Mouse (Mus musculus): Measurements from ENCODE around the gene Larp1. TPM values are rescaled to one million over a fixed set of nuclear protein-coding genes. Genes with fewer than 3 reads are reported as not detected.
A peak's percentile ranks its signal among the peaks of the same experiment; 100 is the strongest.

Larp1 gene
- polyA plus RNA-seq, 1 experiment from 2014 or later: 25.2 TPM

DNA sequence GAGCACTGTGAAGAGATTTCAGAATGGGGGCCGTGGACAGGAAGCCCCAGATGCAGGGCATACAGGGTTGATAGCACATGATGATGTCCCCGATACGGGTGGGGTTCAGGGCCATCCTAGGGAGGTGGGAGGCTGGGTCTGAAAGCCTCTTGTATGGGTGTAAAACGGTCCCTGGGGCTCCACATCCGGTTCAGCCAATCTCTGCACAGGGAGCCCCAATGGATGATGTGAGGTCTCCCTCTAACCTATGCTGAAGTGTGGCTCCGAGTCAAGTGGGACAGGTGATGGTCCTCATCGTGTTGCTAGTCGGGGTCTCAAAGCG is 35.0 kb upstream of the Larp1 start:
- H3K4me2 ChIP-seq (ENCODE audit: low read length): no peak overlapping the region
- 50% methylated on average over 9 of the region's 9 CpGs for WGBS

DNA sequence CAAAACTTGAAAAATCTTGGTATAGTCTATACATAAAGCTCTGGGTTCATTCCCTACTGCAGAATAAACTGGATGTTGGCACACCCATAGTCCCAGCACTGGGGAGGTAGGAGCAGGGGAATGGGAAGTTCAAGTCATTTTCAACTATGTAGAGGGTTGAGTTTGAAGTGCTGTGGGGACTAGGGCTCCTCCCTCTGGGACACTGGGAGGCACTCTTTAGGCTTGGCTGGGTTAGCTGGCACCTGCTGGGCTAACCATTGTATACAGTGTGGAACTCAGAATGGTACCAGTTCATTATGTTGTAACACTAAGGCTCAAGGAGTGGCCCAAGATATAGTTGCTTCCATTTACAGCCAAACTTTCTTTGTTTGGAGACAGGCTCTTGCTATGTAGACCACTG is 33.0 kb upstream of the Larp1 start:
- Histone ChIP-seq H3K4me3 (ENCODE audit: low read depth, low read length) (no peak overlapping the region), H3K27me3 (replicated peaks; ENCODE audit: control insufficient read depth, insufficient read depth, low read length) (no peaks in the 10 kb centered on the region), H3K4me1 (replicated peaks; ENCODE audit: control insufficient read depth, insufficient read depth, low read length) (no peaks in the 10 kb centered on the region), H3K9ac (ENCODE audit: low read length) (no peak overlapping the region), H3K36me3 (ENCODE audit: control insufficient read depth, insufficient read depth, low read length) (no peaks in the 10 kb centered on the region), H3K4me2 (ENCODE audit: low read length) (no peak overlapping the region), H3K27ac (ENCODE audit: low read depth) (no peak overlapping the region), H3K9me3 (ENCODE audit: control insufficient read depth, low read length) (no peaks in the 10 kb centered on the region)
- DNase-seq (ENCODE audit: low spot score) (no peak), ATAC-seq (replicated peaks; ENCODE audit: low FRiP score, low TSS enrichment, low read depth) (no peak)

More for the DNA sequence above, 35.0 kb upstream of the Larp1 start:
- ATAC-seq (replicated peaks; ENCODE audit: low FRiP score, low TSS enrichment, low read depth) (no peak), DNase-seq (ENCODE audit: low spot score) (no peak)
- Histone ChIP-seq H3K27ac (ENCODE audit: low read depth) (no peak overlapping the region), H3K27me3 (replicated peaks; ENCODE audit: control insufficient read depth, insufficient read depth, low read length) (no peaks in the 10 kb centered on the region), H3K36me3 (ENCODE audit: control insufficient read depth, insufficient read depth, low read length) (no peaks in the 10 kb centered on the region), H3K9ac (ENCODE audit: low read length) (no peak overlapping the region), H3K4me3 (ENCODE audit: low read depth, low read length) (no peak overlapping the region), H3K9me3 (ENCODE audit: control insufficient read depth, low read length) (no peaks in the 10 kb centered on the region), H3K4me1 (replicated peaks; ENCODE audit: control insufficient read depth, insufficient read depth, low read length) (0 out of 2 replicates have a peak, but pooled peaks cover 3% of the 10 kb centered on the region)

DNA sequence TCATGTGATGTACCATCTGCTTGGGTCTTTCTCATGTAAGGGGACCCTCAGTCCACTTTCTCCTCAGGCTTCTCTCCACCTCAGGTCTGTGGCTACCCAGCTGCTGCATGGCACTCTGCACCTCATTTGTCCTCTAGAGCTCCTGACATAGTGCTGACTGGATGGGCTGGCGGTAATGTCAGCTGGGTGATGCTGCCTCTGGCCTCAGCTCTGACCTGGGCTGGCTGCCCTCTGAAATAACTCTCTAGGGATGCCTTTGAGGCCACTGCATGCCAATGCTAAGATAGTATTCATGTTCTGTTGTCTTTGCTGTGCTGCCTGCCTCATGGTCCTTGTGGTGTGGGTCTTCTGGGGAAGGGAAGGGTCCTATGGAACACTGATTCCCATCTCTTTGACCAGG is 31.2 kb upstream of the Larp1 start:
- Histone ChIP-seq H3K4me1 (replicated peaks; ENCODE audit: control insufficient read depth, insufficient read depth, low read length) (no peaks in the 10 kb centered on the region), H3K27ac (ENCODE audit: low read depth) (no peak overlapping the region), H3K4me2 (ENCODE audit: low read length) (no peak overlapping the region), H3K9me3 (ENCODE audit: control insufficient read depth, low read length) (no peaks in the 10 kb centered on the region), H3K36me3 (ENCODE audit: control insufficient read depth, insufficient read depth, low read length) (no peaks in the 10 kb centered on the region), H3K4me3 (ENCODE audit: low read depth, low read length) (no peak overlapping the region), H3K9ac (ENCODE audit: low read length) (no peak overlapping the region), H3K27me3 (replicated peaks; ENCODE audit: control insufficient read depth, insufficient read depth, low read length) (no peaks in the 10 kb centered on the region)
- ATAC-seq (replicated peaks; ENCODE audit: low FRiP score, low TSS enrichment, low read depth) (no peak), DNase-seq (ENCODE audit: low spot score) (no peak)
- 70% methylated on average over 1 of the region's 1 CpGs for WGBS

- no peak overlapping the region for H3K9ac ChIP-seq (ENCODE audit: low read length)
These were observed 29.2 kb upstream of the Larp1 start for GRCm38 (mm10) chr11:57979621-57980020.

DNA sequence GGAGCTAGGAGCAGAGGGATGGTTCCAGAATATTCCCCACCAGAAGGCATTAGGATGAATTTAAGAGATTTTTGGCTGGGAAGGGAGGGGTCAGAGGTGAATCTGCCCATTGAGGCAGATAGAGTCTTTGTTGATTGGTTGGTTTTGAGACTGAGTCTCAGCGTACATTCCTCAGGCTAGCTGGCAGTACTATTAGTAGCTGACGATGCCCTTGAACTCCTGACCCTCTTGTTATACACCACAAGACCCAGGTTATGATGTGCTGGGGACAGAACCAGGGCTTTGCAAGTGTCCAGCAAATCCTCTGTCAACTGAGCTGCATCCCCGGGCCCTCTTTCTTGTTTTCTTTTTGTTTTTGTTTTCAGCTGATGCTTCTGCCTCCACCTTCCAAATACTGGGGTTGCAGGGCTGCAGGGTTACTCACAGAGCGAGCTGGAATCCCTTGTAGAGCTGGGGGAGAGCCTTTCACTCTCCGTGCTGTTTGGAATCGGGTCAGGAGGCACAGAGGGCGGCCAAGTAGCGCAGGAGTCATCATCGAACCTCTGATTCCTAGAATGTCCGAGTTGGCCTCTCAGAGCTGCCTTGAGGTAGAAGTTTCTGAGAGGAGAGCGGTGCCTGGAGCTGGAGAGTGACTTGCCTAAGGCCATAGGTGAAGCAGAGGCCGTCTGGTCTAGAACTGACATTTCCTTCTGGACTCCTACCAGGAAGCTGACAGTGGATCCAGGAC is 27.6 kb upstream of the Larp1 start:
- no peak for ATAC-seq (replicated peaks; ENCODE audit: low FRiP score, low TSS enrichment, low read depth)
- Histone ChIP-seq H3K4me1 (replicated peaks; ENCODE audit: control insufficient read depth, insufficient read depth, low read length) (0 out of 2 replicates have a peak, but pooled peaks cover 5% of the 10 kb centered on the region), H3K4me3 (ENCODE audit: low read depth, low read length) (no peak overlapping the region), H3K9me3 (ENCODE audit: control insufficient read depth, low read length) (no peaks in the 10 kb centered on the region), H3K4me2 (ENCODE audit: low read length) (no peak overlapping the region), H3K9ac (ENCODE audit: low read length) (no peak overlapping the region), H3K36me3 (ENCODE audit: control insufficient read depth, insufficient read depth, low read length) (no peaks in the 10 kb centered on the region), H3K27me3 (replicated peaks; ENCODE audit: control insufficient read depth, insufficient read depth, low read length) (no peaks in the 10 kb centered on the region), H3K27ac (ENCODE audit: low read depth) (no peak overlapping the region)
- WGBS: 86% methylated on average over 12 of the region's 12 CpGs
- no peak for DNase-seq (ENCODE audit: low spot score)

More at GRCm38 (mm10) chr11:57979621-57980020, 29.2 kb upstream of the Larp1 start:
- Histone ChIP-seq H3K36me3 (ENCODE audit: control insufficient read depth, insufficient read depth, low read length) (no peaks in the 10 kb centered on the region), H3K27ac (ENCODE audit: low read depth) (no peak overlapping the region), H3K9me3 (ENCODE audit: control insufficient read depth, low read length) (no peaks in the 10 kb centered on the region), H3K27me3 (replicated peaks; ENCODE audit: control insufficient read depth, insufficient read depth, low read length) (no peaks in the 10 kb centered on the region), H3K4me1 (replicated peaks; ENCODE audit: control insufficient read depth, insufficient read depth, low read length) (0 out of 2 replicates have a peak, but pooled peaks cover 5% of the 10 kb centered on the region), H3K4me3 (ENCODE audit: low read depth, low read length) (no peak overlapping the region), H3K4me2 (ENCODE audit: low read length) (no peak overlapping the region)
- WGBS: 92% methylated on average over 6 of the region's 6 CpGs
- ATAC-seq (replicated peaks; ENCODE audit: low FRiP score, low TSS enrichment, low read depth): no peak
- no peak for DNase-seq (ENCODE audit: low spot score)

DNA sequence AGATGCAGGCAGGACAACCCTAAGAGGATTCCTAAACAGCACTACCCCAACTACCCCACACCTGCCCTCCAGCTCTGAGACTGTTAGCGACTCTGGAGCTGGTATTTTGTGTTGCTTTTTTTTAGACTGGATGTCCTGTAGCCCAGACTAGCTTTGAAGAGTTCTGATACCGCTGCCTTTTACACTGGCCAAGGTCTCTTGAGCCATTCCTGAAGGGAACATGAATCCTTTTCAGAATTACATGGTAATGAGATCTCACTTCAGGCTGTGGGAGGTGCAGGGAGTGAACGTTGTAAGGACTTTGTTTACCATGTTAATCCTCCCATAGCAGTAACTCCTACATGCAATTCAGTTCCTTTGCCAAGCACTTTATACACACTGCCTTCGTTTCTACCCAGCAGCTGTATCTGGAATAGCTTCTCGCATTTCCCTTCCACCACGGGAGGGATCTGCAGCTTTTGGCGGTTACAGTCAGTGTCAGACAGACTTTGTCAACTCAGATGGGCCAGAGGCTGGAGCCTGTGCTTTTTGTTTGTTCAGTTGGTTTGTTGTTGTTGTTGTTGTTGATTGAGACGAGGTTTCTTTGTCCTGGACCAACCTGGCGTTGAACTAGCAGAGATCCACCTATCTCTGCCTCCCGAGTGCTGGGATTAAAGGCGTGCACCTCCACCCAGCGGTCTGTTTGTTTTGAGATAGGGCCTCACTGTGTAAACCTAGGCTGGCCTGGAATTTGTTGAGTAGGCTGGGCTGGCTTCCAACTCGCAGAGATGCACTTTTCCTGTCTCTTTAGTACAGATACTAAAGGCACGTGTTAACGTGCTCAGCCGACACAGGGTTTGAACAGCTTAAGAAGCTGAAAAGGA is 25.2 kb upstream of the Larp1 start:
- H3K4me3 ChIP-seq (ENCODE audit: low read depth, low read length): no peak overlapping the region
- WGBS: 29% methylated on average over 16 of the region's 16 CpGs
- ATAC-seq (replicated peaks; ENCODE audit: low FRiP score, low TSS enrichment, low read depth) (peak; percentile 81), DNase-seq (ENCODE audit: low spot score) (peak; percentile 61)
- H3K36me3 ChIP-seq (ENCODE audit: control insufficient read depth, insufficient read depth, low read length): no peaks in the 10 kb centered on the region
- no peak overlapping the region for H3K4me2 ChIP-seq (ENCODE audit: low read length)
- H3K27ac ChIP-seq (ENCODE audit: low read depth): peak overlapping the region; percentile 49; the same call in 1 of the 2 replicates
- H3K9ac ChIP-seq (ENCODE audit: low read length): no peak overlapping the region
- no peaks in the 10 kb centered on the region for H3K27me3 ChIP-seq (replicated peaks; ENCODE audit: control insufficient read depth, insufficient read depth, low read length)
- H3K4me1 ChIP-seq (replicated peaks; ENCODE audit: control insufficient read depth, insufficient read depth, low read length): 0 out of 2 replicates have a peak, but pooled peaks cover 5% of the 10 kb centered on the region
- H3K9me3 ChIP-seq (ENCODE audit: control insufficient read depth, low read length): no peaks in the 10 kb centered on the region

DNA sequence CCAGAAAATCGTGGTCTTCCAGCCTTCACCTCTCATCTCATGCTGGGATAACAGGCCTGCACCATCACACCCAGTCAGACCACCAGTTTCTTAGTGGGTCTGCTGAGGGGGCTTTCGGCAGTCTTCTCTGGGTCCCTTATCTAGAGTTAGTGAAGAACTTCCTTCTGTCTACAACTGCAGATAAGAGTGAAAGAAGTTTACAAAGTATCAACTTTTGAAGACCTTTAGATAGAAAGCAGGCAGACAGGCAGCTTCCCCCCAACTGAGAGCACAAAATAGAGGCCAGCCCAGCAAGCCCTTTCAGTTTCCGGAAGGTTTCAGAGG is 24.6 kb upstream of the Larp1 start:
- H3K27ac ChIP-seq (ENCODE audit: low read depth): peak overlapping the region; percentile 49; the same call in 1 of the 2 replicates
- H3K27me3 ChIP-seq (replicated peaks; ENCODE audit: control insufficient read depth, insufficient read depth, low read length): no peaks in the 10 kb centered on the region
- no peak overlapping the region for H3K4me3 ChIP-seq (ENCODE audit: low read depth, low read length)
- DNase-seq (ENCODE audit: low spot score) (no peak), ATAC-seq (replicated peaks; ENCODE audit: low FRiP score, low TSS enrichment, low read depth) (no peak)
- 41% methylated on average over 3 of the region's 3 CpGs for WGBS
- H3K4me1 ChIP-seq (replicated peaks; ENCODE audit: control insufficient read depth, insufficient read depth, low read length): 0 out of 2 replicates have a peak, but pooled peaks cover 5% of the 10 kb centered on the region
- no peak overlapping the region for H3K9ac ChIP-seq (ENCODE audit: low read length)
- no peak overlapping the region for H3K4me2 ChIP-seq (ENCODE audit: low read length)
- no peaks in the 10 kb centered on the region for H3K9me3 ChIP-seq (ENCODE audit: control insufficient read depth, low read length)
- H3K36me3 ChIP-seq (ENCODE audit: control insufficient read depth, insufficient read depth, low read length): no peaks in the 10 kb centered on the region

DNA sequence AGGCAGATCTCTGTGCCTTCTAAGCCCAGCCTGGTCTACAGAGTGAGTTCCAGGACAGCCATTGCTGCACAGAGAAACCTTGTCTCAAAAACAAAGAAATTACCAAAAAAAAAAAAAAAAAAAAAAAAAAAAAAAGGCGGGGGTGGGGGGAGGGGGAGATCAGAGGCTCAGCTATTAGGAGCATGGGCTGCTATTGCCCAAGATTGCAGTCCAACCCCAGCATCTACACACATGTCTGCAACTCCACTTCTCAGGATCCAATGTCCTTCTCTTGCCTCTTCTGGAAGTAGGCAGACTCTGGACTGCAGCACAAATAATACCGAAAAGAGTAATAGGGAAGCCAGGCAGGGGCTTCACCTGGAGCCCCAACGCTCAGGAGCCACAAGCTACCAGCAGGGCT is 23.4 kb upstream of the Larp1 start:
- Histone ChIP-seq H3K4me2 (ENCODE audit: low read length) (no peak overlapping the region), H3K9ac (ENCODE audit: low read length) (no peak overlapping the region), H3K27me3 (replicated peaks; ENCODE audit: control insufficient read depth, insufficient read depth, low read length) (no peaks in the 10 kb centered on the region), H3K36me3 (ENCODE audit: control insufficient read depth, insufficient read depth, low read length) (no peaks in the 10 kb centered on the region), H3K4me3 (ENCODE audit: low read depth, low read length) (no peak overlapping the region), H3K9me3 (ENCODE audit: control insufficient read depth, low read length) (no peaks in the 10 kb centered on the region), H3K27ac (ENCODE audit: low read depth) (no peak overlapping the region), H3K4me1 (replicated peaks; ENCODE audit: control insufficient read depth, insufficient read depth, low read length) (0 out of 2 replicates have a peak, but pooled peaks cover 5% of the 10 kb centered on the region)
- DNase-seq (ENCODE audit: low spot score): no peak
- ATAC-seq (replicated peaks; ENCODE audit: low FRiP score, low TSS enrichment, low read depth): no peak
- WGBS: 93% methylated on average over 2 of the region's 3 CpGs
